Mouse (Mus musculus): ENCODE data around the gene Crhr2.

DNA sequence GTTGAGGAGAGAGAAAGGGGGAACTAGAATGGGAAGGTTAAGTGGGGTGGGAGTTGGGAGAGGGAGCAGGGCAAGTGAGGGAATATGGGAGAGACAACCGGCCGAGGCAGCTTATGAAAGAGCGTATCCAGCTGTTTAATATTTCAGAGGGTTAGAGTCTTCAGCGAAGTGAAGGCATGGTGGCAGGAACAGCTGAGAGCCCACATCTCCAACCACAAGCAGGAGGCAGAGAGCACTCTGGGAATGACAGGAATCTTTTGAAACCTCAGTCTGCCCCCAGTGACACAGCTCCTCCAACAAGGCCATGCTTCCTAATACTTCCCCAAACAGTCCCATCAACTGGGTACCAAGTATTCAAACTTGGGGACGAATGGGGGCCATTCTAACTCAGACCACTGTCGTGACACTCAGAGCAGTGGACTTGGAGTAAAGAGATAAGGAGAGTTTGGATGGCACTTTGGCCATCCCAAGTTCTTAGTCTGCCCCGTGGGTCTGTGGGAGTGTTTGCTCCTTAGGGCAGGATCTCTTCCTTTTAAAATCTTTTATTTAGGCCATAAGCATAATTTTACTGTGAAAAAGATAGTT, 72.5 kb downstream of the Crhr2 start:
- no peak for TF ChIP-seq GATA1 (IDR thresholded peaks at IDR 0.05; ENCODE audit: low read length)
- no peak for TF ChIP-seq TAL1 (IDR thresholded peaks at IDR 0.05; ENCODE audit: low read length)
